Mouse (Mus musculus) testis, adult 2 months (tissue): ENCODE results near the gene Etfbkmt. TPM values are rescaled to one million over a fixed set of nuclear protein-coding genes. Genes with fewer than 3 reads are reported as not detected.

Experiments used
- H3K27ac ChIP-seq: fragments of 200-500 bp; 2 replicates; pipeline ENCODE4 v1.5.1; 2012; ENCODE audit warnings: low read depth, low read length; ENCODE audit not compliant: control insufficient read depth, insufficient read depth
- H3K27me3 ChIP-seq: fragments of 200-500 bp; 2 replicates; pipeline ENCODE4 v1.6.1; 2012; ENCODE audit warnings: mild to moderate bottlenecking, low read length, moderate library complexity; ENCODE audit not compliant: control insufficient read depth, insufficient read depth
- H3K36me3 ChIP-seq: fragments of 200-500 bp; 2 replicates; pipeline ENCODE4 v1.6.1; 2012; ENCODE audit warnings: mild to moderate bottlenecking, low read length; ENCODE audit not compliant: control insufficient read depth, insufficient read depth
- H3K4me1 ChIP-seq: fragments of 200-500 bp; 2 replicates; pipeline ENCODE4 v1.6.1; 2012; ENCODE audit warnings: low read length; ENCODE audit not compliant: control insufficient read depth, insufficient read depth
- H3K4me3 ChIP-seq: fragments of 200-500 bp; 2 replicates; pipeline ENCODE4 v1.5.1; 2012; ENCODE audit warnings: low read depth, mild to moderate bottlenecking, low read length, moderate library complexity, mixed read lengths; ENCODE audit not compliant: control insufficient read depth
- CTCF ChIP-seq: fragments of 200-500 bp; IDR thresholded peaks from 2 replicates; pipeline ENCODE4 v1.5.1; 2012; ENCODE audit warnings: low read depth, mild to moderate bottlenecking, inconsistent platforms, low read length, moderate library complexity; ENCODE audit not compliant: control insufficient read depth, insufficient read depth, insufficient replicate concordance
- POLR2A ChIP-seq: fragments of 200-500 bp; IDR thresholded peaks from 2 replicates; pipeline ENCODE4 v1.6.1; 2012; ENCODE audit warnings: low read depth, mild to moderate bottlenecking, inconsistent platforms, low read length, moderate library complexity; ENCODE audit not compliant: control insufficient read depth
- polyA plus RNA-seq: library from polyadenylated mRNA; depleted of rRNA; stranded (reverse); fragments of >200 nt; gene quantifications from 2 replicates; pipeline ENCODE4 v1.2.3, GENCODE M21; 2012

Gene Etfbkmt
- polyA plus RNA-seq, 1 experiment, result 17.5 TPM

DNA sequence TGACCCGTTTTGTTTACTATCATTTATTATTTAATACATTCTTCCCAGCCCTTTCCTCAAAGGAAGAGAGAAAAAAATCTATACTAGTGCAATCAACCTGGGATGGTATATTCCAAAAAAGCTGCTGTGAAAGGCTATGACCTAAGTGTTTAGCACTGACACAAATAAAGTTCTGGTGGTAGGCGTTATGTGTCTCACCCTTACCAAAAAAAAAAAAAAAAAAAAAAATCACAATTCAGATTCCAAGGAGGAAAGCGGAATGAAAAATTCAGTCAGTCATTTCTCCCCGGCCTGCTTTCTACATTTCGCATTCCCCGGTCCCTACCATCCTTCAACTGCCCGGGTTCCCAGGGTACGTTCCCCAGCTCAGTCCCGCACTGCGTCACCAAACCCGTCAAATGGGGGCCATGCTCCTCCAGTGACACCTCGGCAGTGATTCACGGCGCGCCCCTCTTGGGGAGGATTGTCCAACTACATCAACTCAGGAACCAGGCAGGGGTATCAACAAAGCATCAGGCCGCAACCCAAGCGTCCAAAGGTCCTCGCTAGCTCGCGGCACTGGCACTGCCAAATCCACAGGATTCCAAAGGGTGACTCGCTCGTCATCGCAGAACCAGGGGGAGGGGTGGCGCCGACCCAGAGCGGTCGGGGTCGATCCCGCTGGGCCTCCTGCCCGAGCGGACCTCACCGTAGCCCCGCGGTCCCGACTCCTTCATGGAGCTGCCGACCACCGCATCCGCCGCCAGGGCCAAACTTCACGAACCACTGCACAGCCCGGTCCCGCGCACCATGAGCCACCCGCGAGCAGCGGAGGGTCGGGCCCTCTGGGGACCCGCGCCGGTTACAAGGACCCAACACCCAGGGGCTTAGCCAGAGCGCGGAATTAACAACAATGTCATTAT is 39.2 kb upstream of the Etfbkmt start:
- H3K27ac ChIP-seq, result peak overlapping the region; percentile 19
- no peaks in the 10 kb centered on the region; the same call in 1 of the 2 replicates for H3K4me1 ChIP-seq
- H3K27me3 ChIP-seq, result no peaks in the 10 kb centered on the region
- peak overlapping the region; percentile 88 for H3K4me3 ChIP-seq
- TF ChIP-seq CTCF (no peak), POLR2A (no peak; the same call in 1 of the 2 replicates)
- no peaks in the 10 kb centered on the region for H3K36me3 ChIP-seq

DNA sequence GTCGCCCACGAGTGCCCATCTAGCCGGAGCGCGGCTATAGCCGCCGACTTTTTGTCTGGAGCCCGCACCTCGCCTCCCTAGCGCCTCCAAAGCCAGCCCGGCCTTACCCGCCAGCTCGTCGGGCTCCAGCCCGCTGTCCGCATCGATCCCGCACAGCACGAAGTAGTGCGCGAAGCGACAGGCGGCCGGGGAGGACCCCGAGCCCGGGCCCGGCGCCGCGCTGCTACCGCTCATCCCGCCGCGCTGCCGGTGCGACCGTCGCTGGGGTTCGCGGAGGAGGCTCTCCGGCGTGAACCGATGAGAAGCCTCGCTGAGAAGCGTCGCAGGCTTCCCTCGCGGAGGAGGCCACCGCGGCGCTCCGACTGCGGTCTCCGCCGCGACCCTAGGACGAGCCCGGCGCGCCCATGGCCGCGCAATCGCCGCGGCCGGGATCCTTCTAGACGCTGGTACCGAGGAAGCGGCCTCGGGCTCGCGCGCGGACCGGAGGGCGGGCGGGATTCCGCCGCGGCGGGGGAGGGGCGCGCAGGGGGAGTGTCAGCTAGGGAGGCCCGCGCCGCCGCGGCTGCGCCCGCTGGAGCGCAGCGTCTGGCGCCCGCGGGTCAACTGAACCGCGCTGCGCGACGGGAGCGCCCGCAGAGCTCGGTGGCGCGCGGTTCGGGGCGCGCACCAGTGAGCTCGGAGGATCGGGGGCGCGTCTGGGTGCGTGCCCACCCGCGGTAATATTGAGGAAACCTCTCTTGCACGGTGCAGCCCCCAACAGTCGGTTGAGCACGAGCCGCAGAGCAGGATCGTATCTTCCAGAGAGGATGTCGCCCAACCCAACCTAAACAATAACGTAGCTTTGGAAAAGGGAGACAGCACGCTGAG is 38.3 kb upstream of the Etfbkmt start, which contains the start of gene Dennd5b:
Gene Dennd5b, minus strand, starts transcription at position 605 of the 867 bp plus-strand sequence.
- no peak for TF ChIP-seq CTCF
- TF ChIP-seq POLR2A, result peak; percentile 67
- Histone ChIP-seq H3K27ac (peak within 1 kb of the TSS; percentile 93), H3K27me3 (no peaks in the 10 kb centered on the region), H3K4me1 (no peaks in the 10 kb centered on the region; the same call in 1 of the 2 replicates), H3K4me3 (peak within 1 kb of the TSS; percentile 88), H3K36me3 (no peaks in the 10 kb centered on the region)

DNA sequence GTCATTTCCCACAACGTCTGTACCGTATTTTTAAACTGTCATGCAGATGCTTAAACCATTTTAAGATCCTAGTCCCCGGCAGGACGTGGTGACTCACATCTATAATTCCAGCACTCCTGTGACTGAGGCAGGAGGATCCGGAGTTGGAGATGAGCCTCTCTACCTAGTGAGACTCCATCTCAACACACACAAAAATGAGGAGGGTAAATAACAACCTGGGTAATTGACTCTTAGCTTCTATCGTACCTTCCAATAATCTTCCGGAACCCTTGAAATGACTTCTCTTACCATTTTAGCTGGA is 37.8 kb upstream of the Etfbkmt start:
- Histone ChIP-seq H3K27me3 (no peaks in the 10 kb centered on the region), H3K36me3 (no peaks in the 10 kb centered on the region), H3K4me3 (peak overlapping the region; percentile 88), H3K4me1 (no peaks in the 10 kb centered on the region; the same call in 1 of the 2 replicates), H3K27ac (peak overlapping the region; percentile 93)
- TF ChIP-seq POLR2A (no peak), CTCF (no peak)

DNA sequence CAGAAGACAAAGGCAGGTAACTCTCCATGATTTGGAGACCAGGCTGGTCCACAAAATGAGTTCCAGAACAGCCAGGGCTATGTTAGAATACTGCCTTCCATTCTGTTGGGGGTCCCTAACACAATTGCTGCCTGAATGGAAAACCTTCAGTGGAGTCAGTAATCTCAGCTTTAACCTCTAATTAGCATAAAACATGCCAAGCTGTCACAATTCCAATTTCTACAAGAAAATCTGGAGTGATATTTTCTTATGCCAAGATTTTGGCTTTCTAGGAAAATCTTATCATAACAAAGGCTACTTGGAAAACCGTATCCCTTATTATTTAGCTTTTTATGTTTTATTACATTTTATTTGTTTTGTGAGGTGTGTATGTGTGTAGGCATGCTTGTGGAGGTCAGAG is 36.2 kb upstream of the Etfbkmt start:
- Histone ChIP-seq H3K4me3 (peak overlapping the region; percentile 55), H3K27me3 (no peaks in the 10 kb centered on the region), H3K4me1 (no peaks in the 10 kb centered on the region; the same call in 1 of the 2 replicates), H3K36me3 (no peaks in the 10 kb centered on the region), H3K27ac (no peak overlapping the region)
- no peak for TF ChIP-seq POLR2A
- TF ChIP-seq CTCF, result no peak

DNA sequence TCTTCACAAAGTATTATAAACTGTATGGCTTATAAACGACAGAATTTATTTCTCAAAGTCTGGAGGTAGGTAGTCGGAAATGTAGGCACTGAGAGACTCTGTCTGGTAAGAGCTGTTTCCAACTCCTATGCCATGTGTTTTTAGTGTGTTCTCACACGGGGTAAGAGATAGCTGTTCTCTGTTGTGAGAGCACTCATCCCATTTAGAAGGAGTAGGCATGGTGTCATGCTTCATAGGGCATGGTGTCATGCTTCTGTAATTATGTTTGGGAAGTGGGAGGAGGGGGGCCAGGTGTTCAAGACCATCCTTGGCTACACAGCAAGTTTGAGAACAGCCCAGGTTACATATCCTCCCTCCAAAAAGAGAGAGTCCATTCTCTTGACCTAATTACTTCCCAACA is 32.0 kb upstream of the Etfbkmt start:
- no peaks in the 10 kb centered on the region for H3K36me3 ChIP-seq
- H3K27me3 ChIP-seq, result no peaks in the 10 kb centered on the region
- no peak for TF ChIP-seq POLR2A
- H3K27ac ChIP-seq, result no peak overlapping the region
- no peak overlapping the region for H3K4me3 ChIP-seq
- H3K4me1 ChIP-seq, result no peaks in the 10 kb centered on the region

DNA sequence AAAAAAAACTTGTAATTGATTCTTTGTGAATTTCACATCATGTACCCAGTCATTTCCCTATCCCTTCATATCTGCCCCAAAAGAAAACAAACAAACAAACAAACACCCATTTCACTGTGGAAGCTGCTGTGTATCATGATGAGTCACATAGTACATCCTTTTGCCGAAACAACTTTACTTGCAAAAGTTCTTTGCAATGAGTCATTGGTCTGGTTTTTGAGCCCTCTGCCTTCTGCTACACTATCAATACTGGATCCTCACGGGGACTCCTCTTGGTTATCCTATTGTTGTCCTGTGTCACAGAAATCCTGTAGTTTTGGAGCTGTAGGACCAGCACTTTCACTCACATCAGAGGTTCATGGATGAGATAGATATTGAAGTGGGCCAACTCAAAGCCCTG is 30.7 kb upstream of the Etfbkmt start:
- no peaks in the 10 kb centered on the region for H3K4me1 ChIP-seq
- H3K4me3 ChIP-seq, result no peak overlapping the region
- TF ChIP-seq POLR2A, result no peak
- no peak for TF ChIP-seq CTCF
- no peaks in the 10 kb centered on the region for H3K36me3 ChIP-seq
- H3K27me3 ChIP-seq, result no peaks in the 10 kb centered on the region
- H3K27ac ChIP-seq, result no peak overlapping the region

DNA sequence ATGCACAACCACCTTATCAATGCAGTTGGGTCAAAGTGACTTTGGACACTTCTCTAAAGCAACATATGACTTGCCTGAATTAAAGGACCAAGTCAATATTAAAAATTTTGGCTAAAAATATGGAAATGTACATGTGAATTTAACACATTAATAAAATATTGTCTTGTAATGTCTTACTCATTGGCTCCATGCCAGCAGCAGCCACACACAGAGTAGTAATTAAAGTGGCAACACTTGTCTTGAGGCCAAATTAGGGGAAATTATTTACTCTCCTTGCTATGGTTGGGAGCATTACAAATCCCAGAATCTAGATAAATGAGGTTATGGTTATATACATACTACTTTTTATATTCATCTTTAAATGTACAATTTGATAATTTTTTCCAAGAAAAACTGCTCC is 22.7 kb upstream of the Etfbkmt start:
- Histone ChIP-seq H3K27ac (no peak overlapping the region), H3K4me1 (no peaks in the 10 kb centered on the region), H3K36me3 (no peaks in the 10 kb centered on the region), H3K27me3 (no peaks in the 10 kb centered on the region), H3K4me3 (no peak overlapping the region)
- no peak for TF ChIP-seq CTCF
- no peak for TF ChIP-seq POLR2A
